8 mouse cellular contexts compared by ENCODE assay signal in the genomic region with DNA sequence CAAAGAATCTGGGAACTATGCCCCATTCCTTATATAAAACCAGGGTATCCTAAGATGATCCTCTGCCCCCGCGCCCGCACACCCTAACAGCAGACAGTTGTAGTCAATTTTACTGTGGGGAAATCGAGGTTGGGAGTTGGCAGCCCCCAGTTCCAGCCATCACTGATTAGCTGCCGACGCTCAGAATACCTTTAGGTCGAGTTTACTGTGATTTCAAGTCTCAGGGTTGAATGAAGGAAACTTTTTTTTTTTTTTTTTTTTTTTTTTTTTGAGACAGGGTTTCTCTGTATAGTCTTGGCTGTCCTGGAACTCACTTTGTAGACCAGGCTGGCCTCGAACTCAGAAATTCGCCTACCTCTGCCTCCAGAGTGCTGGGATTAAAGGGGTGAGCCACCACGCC. TPM values are rescaled to one million over a fixed set of nuclear protein-coding genes. Genes with fewer than 3 reads are reported as not detected.
DNase-seq lines count a peak whose midpoint lies in the region; ATAC-seq and TF ChIP-seq lines count a peak whose summit lies in the region.
"Not testable (repeated sequence)": the region's sequence is repeated elsewhere in the genome, so short reads cannot be mapped to it uniquely, and the experiment has no call there.
"Had no signal": no experiment of that assay in that cellular context is flagged by ENCODE, and none has a peak within 500 bp of the region (broad histone marks: within the 10 kb centered on the region; RNA-seq: fewer than 3 reads in every experiment).

No protein-coding gene starts in this region.

- not testable (repeated sequence) for TF ChIP-seq POLR2A in cerebellum, adult 2 months (IDR thresholded peaks at IDR 0.05; ENCODE audit: borderline replicate concordance, insufficient read depth, low read length); small intestine, adult 2 months (IDR thresholded peaks at IDR 0.05; ENCODE audit: low read depth, low read length)

- not testable (repeated sequence) for H3K9me3 ChIP-seq in forebrain, embryonic 13.5 days (replicated peaks); heart, postnatal 0 days (replicated peaks; ENCODE audit: control insufficient read depth, low read length); kidney, embryonic 14.5 days (ENCODE audit: control insufficient read depth, low read length); liver, embryonic 12.5 days (replicated peaks); midbrain, embryonic 11.5 days (ENCODE audit: control insufficient read depth, low read length)

- TF ChIP-seq CTCF in cerebellum, adult 2 months (IDR thresholded peaks at IDR 0.05; ENCODE audit: borderline replicate concordance, insufficient read depth, low read depth, low read length); heart, postnatal 0 days (IDR thresholded peaks at IDR 0.05; ENCODE audit: low read depth); small intestine, adult 2 months (IDR thresholded peaks at IDR 0.05; ENCODE audit: extremely low read depth, insufficient read length, insufficient replicate concordance, low read depth, low read length): not testable (repeated sequence)

- not testable (repeated sequence) for ATAC-seq in forebrain, embryonic 13.5 days; heart, postnatal 0 days (ENCODE audit: insufficient read depth, low read depth); kidney, embryonic 14.5 days (ENCODE audit: low FRiP score, low TSS enrichment); liver, embryonic 12.5 days; midbrain, embryonic 11.5 days (ENCODE audit: low FRiP score)

- DNase-seq in cerebellum, adult 2 months; heart, postnatal 0 days (ENCODE audit: low spot score); midbrain, embryonic 11.5 days (ENCODE audit: low spot score, missing footprints): not testable (repeated sequence)

- not testable (repeated sequence) for TF ChIP-seq EP300 in heart, postnatal 0 days (IDR thresholded peaks at IDR 0.05; ENCODE audit: low read depth)

- H3K9ac ChIP-seq in forebrain, embryonic 13.5 days: peak overlapping the region; percentile 93
- H3K9ac ChIP-seq in heart, postnatal 0 days (replicated peaks; ENCODE audit: low read depth, low read length): peak overlapping the region; percentile 89
- H3K9ac ChIP-seq in kidney, embryonic 14.5 days (ENCODE audit: low read depth, low read length): peak overlapping the region; percentile 92
- peak overlapping the region; percentile 92 for H3K9ac ChIP-seq in liver, embryonic 12.5 days
- peak overlapping the region; percentile 90 for H3K9ac ChIP-seq in midbrain, embryonic 11.5 days (ENCODE audit: low read length)

- H3K27ac ChIP-seq in cerebellum, adult 2 months (ENCODE audit: insufficient read depth, low read length): peak overlapping the region; percentile 30; the same call in 1 of the 2 replicates
- H3K27ac ChIP-seq in forebrain, embryonic 13.5 days: peak overlapping the region; percentile 88; the same call in 1 of the 2 replicates
- H3K27ac ChIP-seq in heart, postnatal 0 days (ENCODE audit: low read depth): peak overlapping the region; percentile 88
- H3K27ac ChIP-seq in kidney, embryonic 14.5 days (ENCODE audit: low read depth, low read length): peak overlapping the region; percentile 94
- peak overlapping the region; percentile 92 for H3K27ac ChIP-seq in liver, embryonic 12.5 days
- peak overlapping the region; percentile 87 for H3K27ac ChIP-seq in midbrain, embryonic 11.5 days (ENCODE audit: low read depth, low read length)
- peak overlapping the region; percentile 94 for H3K27ac ChIP-seq in small intestine, adult 2 months (ENCODE audit: insufficient read depth, low read depth, low read length)

- H3K27me3 ChIP-seq in cerebellum, adult 2 months (ENCODE audit: control insufficient read depth, insufficient read depth, low read length); forebrain, embryonic 13.5 days; heart, postnatal 0 days (ENCODE audit: control insufficient read depth, insufficient read depth, low read length); kidney, embryonic 14.5 days (ENCODE audit: control insufficient read depth, insufficient read depth, low read length); liver, embryonic 12.5 days (replicated peaks); midbrain, embryonic 11.5 days (ENCODE audit: control insufficient read depth, insufficient read depth, low read length); small intestine, adult 2 months (ENCODE audit: control insufficient read depth, insufficient read depth, low read length): not testable (repeated sequence)

- peak overlapping the region; percentile 87 for H3K4me2 ChIP-seq in forebrain, embryonic 13.5 days
- H3K4me2 ChIP-seq in heart, postnatal 0 days (ENCODE audit: low read depth, low read length): peak overlapping the region; percentile 78
- peak overlapping the region; percentile 73 for H3K4me2 ChIP-seq in kidney, embryonic 14.5 days (replicated peaks; ENCODE audit: low read depth, low read length)
- H3K4me2 ChIP-seq in liver, embryonic 12.5 days: peak overlapping the region; percentile 87
- peak overlapping the region; percentile 83 for H3K4me2 ChIP-seq in midbrain, embryonic 11.5 days

- WGBS in cerebellum, adult 2 months: 5% methylated on average over 10 of the region's 10 CpGs
- 8% methylated on average over 10 of the region's 10 CpGs for WGBS in forebrain, embryonic 13.5 days
- 10% methylated on average over 10 of the region's 10 CpGs for WGBS in heart, postnatal 0 days
- WGBS in kidney, embryonic 14.5 days: 9% methylated on average over 10 of the region's 10 CpGs
- 4% methylated on average over 10 of the region's 10 CpGs for WGBS in liver, embryonic 12.5 days (ENCODE audit: insufficient replicate concordance)
- 8% methylated on average over 10 of the region's 10 CpGs for WGBS in midbrain, embryonic 11.5 days
- WGBS in small intestine, adult 2 months: 4% methylated on average over 10 of the region's 10 CpGs

- H3K36me3 ChIP-seq in forebrain, embryonic 13.5 days (ENCODE audit: poor library complexity, severe bottlenecking); heart, postnatal 0 days (replicated peaks; ENCODE audit: control insufficient read depth, insufficient read depth, low read length); kidney, embryonic 14.5 days (ENCODE audit: control insufficient read depth, insufficient read depth, low read length); liver, embryonic 12.5 days; midbrain, embryonic 11.5 days (ENCODE audit: control insufficient read depth, insufficient read depth, low read length); small intestine, adult 2 months (ENCODE audit: control insufficient read depth, insufficient read depth, low read length): not testable (repeated sequence)

- H3K4me3 ChIP-seq in cerebellum, adult 2 months (replicated peaks; ENCODE audit: insufficient read depth, low read depth, low read length): peak overlapping the region; percentile 64
- H3K4me3 ChIP-seq in forebrain, embryonic 13.5 days: peak overlapping the region; percentile 98
- peak overlapping the region; percentile 87 for H3K4me3 ChIP-seq in heart, postnatal 0 days (ENCODE audit: low read depth, low read length)
- H3K4me3 ChIP-seq in kidney, embryonic 14.5 days (ENCODE audit: low read length): peak overlapping the region; percentile 96
- peak overlapping the region; percentile 97 for H3K4me3 ChIP-seq in liver, embryonic 12.5 days
- H3K4me3 ChIP-seq in midbrain, embryonic 11.5 days (ENCODE audit: low read depth, low read length): peak overlapping the region; percentile 86
- peak overlapping the region; percentile 95 for H3K4me3 ChIP-seq in small intestine, adult 2 months (ENCODE audit: low read depth, low read length)

- H3K4me1 ChIP-seq in cerebellum, adult 2 months (ENCODE audit: control insufficient read depth, insufficient read depth, low read length); heart, postnatal 0 days (ENCODE audit: control insufficient read depth, insufficient read depth); kidney, embryonic 14.5 days (ENCODE audit: control insufficient read depth, insufficient read depth, low read length); midbrain, embryonic 11.5 days (ENCODE audit: control insufficient read depth, insufficient read depth, low read length); small intestine, adult 2 months (ENCODE audit: control insufficient read depth, insufficient read depth, insufficient read length, low read length): not testable (repeated sequence)
- H3K4me1 ChIP-seq in forebrain, embryonic 13.5 days: peaks cover 13% of the 10 kb centered on the region
- peaks cover 16% of the 10 kb centered on the region for H3K4me1 ChIP-seq in liver, embryonic 12.5 days

RNA-seq across cellular contexts. Expression of a gene that starts 1.5 kb away (rescaled TPM):
- 58.0 and 58.1 TPM in 2 replicates for polyA plus RNA-seq in cerebellum, adult 2 months (2012; rRNA removed)
- 41.3 and 42.4 TPM in 2 replicates for polyA plus RNA-seq in forebrain, embryonic 13.5 days (2015; fragmentation: Nextera tagmentation; extraction: Ambion mirVana)
- total RNA-seq in heart, postnatal 0 days (2014; rRNA removed; ENCODE audit: low replicate concordance): 7.3 and 14.1 TPM in 2 replicates
- 21.4 and 22.4 TPM in 2 replicates for polyA plus RNA-seq in heart, postnatal 0 days (2015; fragmentation: Nextera tagmentation; extraction: Ambion mirVana)
- 35.0 and 37.9 TPM in 2 replicates for polyA plus RNA-seq in kidney, embryonic 14.5 days (2014; fragmentation: Nextera tagmentation; extraction: Ambion mirVana)
- 17.2 and 21.2 TPM in 2 replicates for polyA plus RNA-seq in liver, embryonic 12.5 days (2016; fragmentation: Nextera tagmentation; extraction: Ambion mirVana)
- polyA plus RNA-seq in midbrain, embryonic 11.5 days (2014; fragmentation: Nextera tagmentation; extraction: Ambion mirVana): 19.5 TPM in 2 replicates
- 2.2 and 3.5 TPM in 2 replicates for polyA plus RNA-seq in small intestine, adult 2 months (2012; rRNA removed)

RNA-seq across cellular contexts. Expression of a gene that starts 46.8 kb away (rescaled TPM):
- polyA plus RNA-seq in cerebellum, adult 2 months (2012; rRNA removed): 0.13 and 0.46 TPM in 2 replicates
- 0.06 TPM in 2 replicates for polyA plus RNA-seq in forebrain, embryonic 13.5 days (2015; fragmentation: Nextera tagmentation; extraction: Ambion mirVana)
- 0.04 TPM in 1 of 2 replicates, not detected in the other for total RNA-seq in heart, postnatal 0 days (2014; rRNA removed; ENCODE audit: low replicate concordance)
- not detected in 2 replicates for polyA plus RNA-seq in heart, postnatal 0 days (2015; fragmentation: Nextera tagmentation; extraction: Ambion mirVana)
- 0.11 and 0.14 TPM in 2 replicates for polyA plus RNA-seq in kidney, embryonic 14.5 days (2014; fragmentation: Nextera tagmentation; extraction: Ambion mirVana)
- polyA plus RNA-seq in liver, embryonic 12.5 days (2016; fragmentation: Nextera tagmentation; extraction: Ambion mirVana): 0.06 TPM in 1 of 2 replicates, not detected in the other
- 4.1 and 4.8 TPM in 2 replicates for polyA plus RNA-seq in midbrain, embryonic 11.5 days (2014; fragmentation: Nextera tagmentation; extraction: Ambion mirVana)
- polyA plus RNA-seq in small intestine, adult 2 months (2012; rRNA removed): 1.2 and 6.3 TPM in 2 replicates
- total RNA-seq: gastrocnemius, adult 8-10 months had no signal

Comparison
In these comparisons a context has a peak if more than half of its experiments do, and no peak if none do; other contexts are left out.
1. H3K27ac ChIP-seq: peak in every context shown above with its lines; median percentile 94 in kidney, embryonic 14.5 days; 94 in small intestine, adult 2 months; 92 in liver, embryonic 12.5 days; 88 in forebrain, embryonic 13.5 days; 88 in heart, postnatal 0 days; 87 in midbrain, embryonic 11.5 days; 30 in cerebellum, adult 2 months.